Mouse (Mus musculus): ENCODE results near the gene Abcb10. TPM values are rescaled to one million over a fixed set of nuclear protein-coding genes. Genes with fewer than 3 reads are reported as not detected.

The Abcb10 gene
- polyA plus RNA-seq, 1 experiment from 2014 or later: 14.4 TPM

DNA sequence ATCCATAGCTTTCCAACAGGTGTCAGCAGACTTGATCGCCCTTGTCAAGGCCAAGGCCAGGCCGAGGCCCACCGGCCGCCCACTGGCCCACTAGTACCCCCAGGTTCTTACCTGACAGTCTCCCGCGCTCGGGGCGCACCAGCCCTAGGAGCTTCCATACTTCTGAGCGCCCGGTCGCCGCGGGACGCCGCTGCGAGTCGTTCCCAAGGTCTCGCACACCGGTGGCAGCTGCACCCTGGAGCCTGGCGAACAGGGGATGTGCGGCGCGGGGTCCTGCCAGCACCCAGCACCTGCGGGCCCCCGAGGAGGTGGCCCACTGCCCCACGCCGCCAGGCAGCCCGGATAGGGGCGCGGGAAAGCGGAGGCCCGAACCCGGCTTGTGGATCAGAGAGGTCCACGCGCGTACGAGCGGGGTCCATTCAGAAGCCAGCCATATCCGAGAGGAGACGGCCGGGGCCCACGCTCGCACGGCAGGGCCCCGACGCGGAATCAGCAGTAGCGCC lies 580 bp downstream of the Abcb10 start:
- no peaks in the 10 kb centered on the region for H3K27me3 ChIP-seq (ENCODE audit: insufficient read depth, low read length)
- DNase-seq (ENCODE audit: low spot score): peak; percentile 10
- 1% methylated on average over 48 of the region's 48 CpGs for WGBS
- no peak for TF ChIP-seq CTCF (IDR thresholded peaks at IDR 0.05; ENCODE audit: low read depth)
- no peaks in the 10 kb centered on the region for H3K4me1 ChIP-seq (replicated peaks; ENCODE audit: insufficient read depth, low read length)
- peak overlapping the region; percentile 97 for H3K4me2 ChIP-seq (ENCODE audit: low read length)
- no peaks in the 10 kb centered on the region for H3K9me3 ChIP-seq (replicated peaks; ENCODE audit: low read length)
- peak; percentile 14; the same call in 1 of the 2 replicates for ATAC-seq (replicated peaks; ENCODE audit: low FRiP score, low read depth)
- no peaks in the 10 kb centered on the region for H3K36me3 ChIP-seq (ENCODE audit: insufficient read depth, low read length)
- H3K4me3 ChIP-seq (replicated peaks; ENCODE audit: low read depth, low read length): peak overlapping the region; percentile 67
- peak overlapping the region; percentile 80 for H3K9ac ChIP-seq (ENCODE audit: low read depth, low read length)
- peak overlapping the region; percentile 89 for H3K27ac ChIP-seq

GRCm38 (mm10) chr8:123981674-123982073 lies 1.2 kb downstream of the Abcb10 start:
- no peak for ATAC-seq (replicated peaks; ENCODE audit: low FRiP score, low read depth)
- peak; percentile 14 for DNase-seq (ENCODE audit: low spot score)
- Histone ChIP-seq H3K4me2 (ENCODE audit: low read length) (peak overlapping the region; percentile 97), H3K4me3 (replicated peaks; ENCODE audit: low read depth, low read length) (peak overlapping the region; percentile 1; the same call in 1 of the 2 replicates), H3K27ac (no peak overlapping the region), H3K9ac (ENCODE audit: low read depth, low read length) (no peak overlapping the region), H3K4me1 (replicated peaks; ENCODE audit: insufficient read depth, low read length) (no peaks in the 10 kb centered on the region), H3K27me3 (ENCODE audit: insufficient read depth, low read length) (no peaks in the 10 kb centered on the region), H3K9me3 (replicated peaks; ENCODE audit: low read length) (no peaks in the 10 kb centered on the region), H3K36me3 (ENCODE audit: insufficient read depth, low read length) (no peaks in the 10 kb centered on the region)
- WGBS: 27% methylated on average over 4 of the region's 4 CpGs
- no peak for TF ChIP-seq CTCF (IDR thresholded peaks at IDR 0.05; ENCODE audit: low read depth)

- H3K9me3 ChIP-seq (replicated peaks; ENCODE audit: low read length): no peaks in the 10 kb centered on the region
- no peak for TF ChIP-seq CTCF (IDR thresholded peaks at IDR 0.05; ENCODE audit: low read depth)
- DNase-seq (ENCODE audit: low spot score): no peak
- no peak for ATAC-seq (replicated peaks; ENCODE audit: low FRiP score, low read depth)
- no peak overlapping the region for H3K4me3 ChIP-seq (replicated peaks; ENCODE audit: low read depth, low read length)
- no peaks in the 10 kb centered on the region for H3K36me3 ChIP-seq (ENCODE audit: insufficient read depth, low read length)
- no peak overlapping the region for H3K27ac ChIP-seq
- no peak overlapping the region for H3K9ac ChIP-seq (ENCODE audit: low read depth, low read length)
- H3K4me1 ChIP-seq (replicated peaks; ENCODE audit: insufficient read depth, low read length): no peaks in the 10 kb centered on the region
- no peaks in the 10 kb centered on the region for H3K27me3 ChIP-seq (ENCODE audit: insufficient read depth, low read length)
- no peak overlapping the region for H3K4me2 ChIP-seq (ENCODE audit: low read length)
- 66% methylated on average over 4 of the region's 4 CpGs for WGBS
Measured at GRCm38 (mm10) chr8:123980239-123980638, 2.7 kb downstream of the Abcb10 start.

GRCm38 (mm10) chr8:123978926-123979325 lies 4.0 kb downstream of the Abcb10 start:
- H3K9ac ChIP-seq (ENCODE audit: low read depth, low read length): no peak overlapping the region
- no peaks in the 10 kb centered on the region for H3K36me3 ChIP-seq (ENCODE audit: insufficient read depth, low read length)
- no peaks in the 10 kb centered on the region for H3K27me3 ChIP-seq (ENCODE audit: insufficient read depth, low read length)
- ATAC-seq (replicated peaks; ENCODE audit: low FRiP score, low read depth) (no peak), DNase-seq (ENCODE audit: low spot score) (no peak)
- H3K4me1 ChIP-seq (replicated peaks; ENCODE audit: insufficient read depth, low read length): no peaks in the 10 kb centered on the region
- WGBS: 79% methylated on average over 8 of the region's 8 CpGs
- no peaks in the 10 kb centered on the region for H3K9me3 ChIP-seq (replicated peaks; ENCODE audit: low read length)
- no peak overlapping the region for H3K27ac ChIP-seq
- no peak overlapping the region for H3K4me3 ChIP-seq (replicated peaks; ENCODE audit: low read depth, low read length)
- no peak for TF ChIP-seq CTCF (IDR thresholded peaks at IDR 0.05; ENCODE audit: low read depth)
- H3K4me2 ChIP-seq (ENCODE audit: low read length): no peak overlapping the region

DNA sequence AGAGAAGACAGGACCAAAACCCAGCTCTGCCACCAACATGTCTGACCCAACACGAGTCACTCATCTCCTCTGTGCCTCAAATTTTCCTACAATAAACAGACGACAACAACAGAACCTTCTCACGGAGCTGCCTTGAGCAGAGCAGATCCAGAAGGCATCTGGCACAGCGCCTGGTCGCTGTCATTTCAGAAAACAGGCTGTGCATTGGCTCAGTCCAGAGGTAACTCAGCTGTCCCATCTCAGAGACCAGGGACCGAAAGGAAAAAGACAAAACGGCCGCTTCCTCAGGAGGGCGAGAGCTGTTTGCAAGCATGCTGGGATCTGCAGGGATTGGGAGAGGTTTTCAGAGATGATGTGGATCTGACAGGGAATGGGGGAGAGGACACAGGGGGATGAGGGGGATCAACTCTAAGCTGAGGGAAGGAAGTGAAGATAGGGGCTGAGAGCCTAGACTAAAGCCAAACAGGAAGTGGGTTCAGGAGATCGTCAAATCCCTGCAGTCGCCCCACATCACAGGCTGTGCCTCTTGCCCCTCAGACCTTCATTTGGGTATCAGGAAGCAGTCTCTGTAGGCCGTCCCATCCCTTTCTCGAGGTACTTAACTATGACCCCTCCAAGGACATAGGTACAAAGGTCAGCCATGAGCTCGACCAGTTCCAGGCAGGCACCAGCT lies 4.6 kb downstream of the Abcb10 start:
- H3K4me3 ChIP-seq (replicated peaks; ENCODE audit: low read depth, low read length): no peak overlapping the region
- TF ChIP-seq CTCF (IDR thresholded peaks at IDR 0.05; ENCODE audit: low read depth): no peak
- DNase-seq (ENCODE audit: low spot score) (peak; percentile 49), ATAC-seq (replicated peaks; ENCODE audit: low FRiP score, low read depth) (no peak)
- H3K36me3 ChIP-seq (ENCODE audit: insufficient read depth, low read length): no peaks in the 10 kb centered on the region
- no peak overlapping the region for H3K27ac ChIP-seq
- no peak overlapping the region for H3K4me2 ChIP-seq (ENCODE audit: low read length)
- H3K9me3 ChIP-seq (replicated peaks; ENCODE audit: low read length): no peaks in the 10 kb centered on the region
- no peaks in the 10 kb centered on the region for H3K27me3 ChIP-seq (ENCODE audit: insufficient read depth, low read length)
- 0 out of 2 replicates have a peak overlapping the region, but pooled peaks have one; percentile 27 for H3K9ac ChIP-seq (ENCODE audit: low read depth, low read length)
- WGBS: 58% methylated on average over 14 of the region's 14 CpGs
- no peaks in the 10 kb centered on the region for H3K4me1 ChIP-seq (replicated peaks; ENCODE audit: insufficient read depth, low read length)

DNA sequence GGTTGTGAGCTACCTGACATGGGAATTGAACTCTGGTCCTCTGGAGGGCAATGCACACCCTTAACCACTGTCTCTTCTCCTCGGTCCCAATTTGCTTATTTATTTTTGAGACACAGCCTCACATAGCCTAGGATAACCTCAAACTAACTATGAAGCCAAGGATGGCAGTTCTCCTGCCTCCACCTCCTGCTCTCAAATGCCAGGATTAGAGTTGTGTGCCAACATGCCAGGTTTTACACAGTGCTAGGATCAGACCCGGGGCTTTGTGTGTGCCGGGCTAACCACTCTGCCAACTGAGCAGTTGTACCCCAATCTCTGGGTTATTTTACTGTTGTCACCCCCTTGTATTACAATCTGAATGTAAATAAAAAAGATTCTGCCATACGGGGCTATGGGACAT lies 5.4 kb downstream of the Abcb10 start:
- Histone ChIP-seq H3K9ac (ENCODE audit: low read depth, low read length) (no peak overlapping the region), H3K27me3 (ENCODE audit: insufficient read depth, low read length) (no peaks in the 10 kb centered on the region), H3K36me3 (ENCODE audit: insufficient read depth, low read length) (no peaks in the 10 kb centered on the region), H3K9me3 (replicated peaks; ENCODE audit: low read length) (no peaks in the 10 kb centered on the region), H3K27ac (no peak overlapping the region), H3K4me1 (replicated peaks; ENCODE audit: insufficient read depth, low read length) (no peaks in the 10 kb centered on the region), H3K4me2 (ENCODE audit: low read length) (no peak overlapping the region), H3K4me3 (replicated peaks; ENCODE audit: low read depth, low read length) (no peak overlapping the region)
- ATAC-seq (replicated peaks; ENCODE audit: low FRiP score, low read depth) (no peak), DNase-seq (ENCODE audit: low spot score) (no peak)
- TF ChIP-seq CTCF (IDR thresholded peaks at IDR 0.05; ENCODE audit: low read depth): no peak
- WGBS: 88% methylated on average over 4 of the region's 4 CpGs

Measured in kidney, postnatal 0 days (tissue).